Mouse (Mus musculus) thymus, adult 18-20 months (tissue): ENCODE data around the gene Dcst1.

Experiments used
- DNase-seq, 2 experiments: peaks; one replicate each; pipeline ENCODE4 v3.0.0; 2022; ENCODE audit warnings: mixed read lengths in 2 of 2

Gene Dcst1

DNA sequence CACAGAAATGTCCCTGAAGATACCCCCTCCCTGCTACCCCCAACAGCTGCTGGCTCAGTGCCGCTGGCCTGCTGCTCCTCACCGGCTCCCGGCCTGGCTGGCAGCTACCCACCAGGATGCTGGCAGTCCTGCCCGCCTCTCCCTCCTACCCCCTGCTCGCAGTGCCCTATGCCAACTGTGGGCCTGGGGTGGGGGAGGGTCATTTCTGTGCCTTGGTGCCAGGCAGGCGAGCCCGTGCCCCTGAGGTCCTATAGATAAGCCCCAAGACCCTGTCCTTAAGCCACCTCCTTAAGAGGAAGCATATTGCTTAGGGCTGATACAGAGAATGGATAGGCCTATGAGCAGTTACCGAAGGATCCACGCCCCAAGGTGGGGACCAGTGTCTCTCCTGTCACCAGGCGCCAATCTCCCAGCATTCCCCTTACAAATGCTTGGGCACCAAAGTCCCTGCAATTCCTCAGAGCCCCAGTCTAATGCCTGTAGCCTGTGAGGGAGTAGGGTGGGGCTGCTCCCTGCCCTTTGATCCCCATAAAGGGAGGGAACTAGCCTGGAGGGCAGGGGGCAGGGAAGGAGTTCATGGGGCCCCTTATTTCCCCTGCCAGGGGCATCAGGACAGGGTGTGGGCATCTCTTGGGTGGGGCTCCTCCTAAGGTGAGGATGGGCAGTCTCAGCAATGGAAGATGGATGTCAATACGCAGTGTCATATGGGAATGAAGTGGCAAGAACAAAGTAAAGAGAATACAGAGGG is 23.3 kb upstream of the Dcst1 start:
- DNase-seq: peak in 1 of 2 experiments; percentile 30

DNA sequence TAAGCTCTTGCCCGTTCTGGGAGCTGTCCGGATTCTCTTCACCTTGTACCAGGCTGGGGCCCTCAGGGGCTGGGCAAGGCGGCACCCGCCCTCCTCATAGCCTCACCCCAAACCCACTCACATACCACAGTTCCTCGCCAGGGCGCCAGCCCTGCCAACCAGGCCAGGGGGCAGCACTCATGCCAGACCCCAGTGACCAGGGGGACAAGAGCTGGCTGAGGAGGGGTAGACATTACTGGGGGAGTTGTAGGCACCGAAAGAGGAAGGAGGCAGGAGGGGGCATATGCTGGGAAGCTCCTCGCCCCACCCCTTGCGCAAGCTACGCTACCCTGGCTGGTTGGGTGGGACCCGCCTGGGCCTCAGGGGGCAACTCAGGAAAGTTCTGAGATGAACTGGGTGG is 22.6 kb upstream of the Dcst1 start:
- peak in 1 of 2 experiments; percentile 27 for DNase-seq

DNA sequence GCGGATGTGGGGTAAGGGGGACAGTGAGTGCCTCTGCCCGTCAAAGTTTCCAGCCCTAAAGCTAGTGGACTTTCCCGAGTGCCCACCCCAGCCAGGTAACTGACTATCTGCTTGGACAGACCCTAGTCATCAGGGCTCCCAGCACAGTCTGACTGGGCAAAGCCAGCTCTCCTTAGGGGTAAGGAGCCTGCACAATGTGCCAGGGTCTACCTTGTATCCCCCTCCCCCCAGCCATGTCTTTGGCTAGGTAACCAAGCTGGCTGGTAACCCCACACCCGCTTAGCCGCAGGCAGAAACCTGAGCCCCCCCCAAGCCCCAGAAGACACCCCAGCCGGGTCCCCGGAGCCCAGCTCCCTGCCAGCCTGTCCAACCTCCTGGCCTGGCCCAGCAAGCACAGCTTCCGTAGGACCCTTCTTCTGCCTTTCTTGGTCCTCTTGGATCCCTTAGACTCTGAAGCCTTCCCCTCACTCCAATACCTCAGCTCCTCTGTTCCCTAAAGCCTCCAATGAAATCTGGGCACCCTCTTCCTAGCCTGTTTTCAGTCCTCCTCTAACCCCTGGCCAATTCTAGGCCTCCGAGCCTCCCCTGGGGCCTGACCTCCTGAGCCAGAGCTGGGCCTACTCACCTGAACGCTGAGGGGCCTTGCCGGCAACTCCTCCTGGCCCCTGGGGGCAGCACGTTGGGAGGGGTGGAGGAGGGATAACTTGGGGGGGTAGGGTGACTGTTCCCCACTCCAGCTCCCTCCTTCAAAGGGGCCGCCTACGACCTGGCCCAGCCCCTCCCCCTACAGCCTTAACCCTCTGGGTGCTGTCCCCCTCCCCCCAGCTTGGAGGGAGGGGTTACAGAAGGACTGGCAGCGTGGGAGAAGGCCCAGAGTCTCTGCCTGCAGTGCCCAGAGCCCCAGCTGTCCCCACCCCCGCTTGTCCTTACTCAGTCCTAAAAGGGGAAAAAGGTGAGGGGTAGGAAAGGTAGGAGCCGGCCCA is 21.7 kb upstream of the Dcst1 start:
- DNase-seq: peak in 1 of 2 experiments; percentile 48

DNA sequence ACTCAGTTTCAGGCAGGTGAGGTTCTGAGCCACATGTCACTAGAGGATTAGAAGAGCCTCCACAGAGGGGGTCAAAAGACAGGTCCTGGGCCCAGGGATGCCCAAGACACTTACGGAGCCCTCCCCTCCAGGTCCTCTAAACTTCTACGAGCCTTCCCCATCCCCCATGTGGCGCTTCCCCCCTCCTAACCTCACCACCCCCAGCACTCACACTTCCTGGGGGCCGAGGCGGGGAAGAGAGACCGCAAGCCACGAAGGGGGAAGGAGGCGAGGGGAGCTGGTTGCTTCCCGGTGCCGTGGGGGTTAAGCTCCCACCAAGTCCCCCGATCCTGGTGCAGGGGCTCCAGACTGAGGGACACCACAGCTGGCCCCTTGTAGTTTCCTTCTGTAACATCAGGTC is 20.4 kb upstream of the Dcst1 start:
- DNase-seq: peak; percentile 49 to 58

DNA sequence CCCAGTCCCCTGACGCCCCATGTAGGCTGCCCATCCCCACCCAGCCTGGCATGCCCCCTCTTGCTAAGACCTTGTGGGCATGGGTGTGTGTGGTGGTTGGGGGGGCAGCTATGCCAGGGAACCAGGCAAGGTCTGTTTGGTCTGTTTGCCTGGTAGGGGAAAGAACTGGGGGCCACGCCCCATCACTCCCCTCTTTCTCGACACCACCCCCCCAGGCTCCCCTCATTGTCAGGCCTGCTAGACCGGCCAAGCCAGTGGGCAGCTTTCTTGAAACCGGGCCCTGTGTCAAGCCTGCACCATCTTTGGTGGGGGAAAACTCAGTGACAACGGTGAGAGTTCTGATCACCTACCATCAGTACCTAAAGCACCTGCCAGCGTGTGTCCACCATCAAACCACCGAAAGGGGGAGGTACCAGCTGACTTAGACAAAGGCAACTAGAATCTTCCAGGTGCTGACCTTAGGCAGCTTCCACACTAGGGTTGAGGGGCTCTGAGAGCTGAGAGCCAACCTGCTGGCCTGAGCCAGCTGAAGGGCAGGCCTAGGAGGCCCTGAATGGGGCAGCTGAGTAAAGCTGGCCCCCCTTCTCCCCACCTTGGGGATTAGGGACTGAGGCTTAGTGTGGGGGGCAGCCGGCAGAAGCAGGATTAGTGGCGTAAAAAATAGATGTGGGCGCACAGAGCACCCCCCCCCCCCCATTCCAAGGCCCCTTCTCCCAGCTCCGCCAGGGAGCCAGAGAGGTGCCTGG is 19.5 kb upstream of the Dcst1 start:
- no peak for DNase-seq

DNA sequence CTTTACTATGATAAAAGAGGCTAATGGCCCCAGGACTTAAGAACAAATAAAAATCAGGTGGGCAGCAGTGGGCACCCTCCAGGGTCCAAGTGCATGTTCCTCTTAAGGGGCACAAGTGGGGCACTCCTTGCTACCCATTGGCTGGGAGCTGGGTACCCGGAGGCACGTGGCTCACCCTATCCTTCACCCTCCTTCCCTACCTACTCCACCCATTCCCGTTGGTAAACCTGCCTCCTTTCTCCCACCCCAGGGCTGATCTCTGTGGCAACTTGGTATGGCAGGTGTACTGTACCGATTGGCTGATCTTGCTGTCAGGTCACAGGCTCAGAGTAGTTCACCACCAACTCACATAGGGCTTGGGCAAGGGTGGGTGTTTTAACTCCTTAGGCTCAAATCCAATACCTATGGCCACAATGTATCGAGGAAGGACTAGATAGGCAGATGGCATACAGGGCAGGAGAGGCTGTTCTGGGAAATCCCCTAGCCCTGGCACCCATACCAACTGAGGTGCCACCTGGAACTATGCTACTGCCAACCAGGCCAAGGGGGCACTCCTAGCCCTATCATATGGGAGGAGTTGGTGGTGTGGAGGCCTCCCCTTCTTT is 18.7 kb upstream of the Dcst1 start:
- no peak for DNase-seq

DNA sequence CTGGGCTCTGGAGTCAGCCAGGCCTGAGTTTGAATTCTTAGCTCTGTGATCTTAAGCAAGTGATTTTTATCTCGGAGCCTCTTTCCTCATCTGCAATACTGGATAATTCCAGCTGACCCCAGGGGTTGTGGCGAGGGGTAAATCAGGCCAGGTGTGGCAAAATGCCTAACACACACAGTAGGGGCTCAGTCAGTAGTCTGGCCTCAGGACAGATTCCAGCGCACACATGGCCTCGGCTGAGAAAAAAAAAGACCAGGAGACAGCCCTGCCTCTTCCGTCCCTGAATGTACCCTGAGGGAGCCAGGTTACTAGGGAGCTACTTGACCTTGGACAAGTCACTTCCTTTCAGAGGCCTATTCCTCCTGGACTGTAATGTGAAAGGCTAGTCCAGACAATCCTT is 17.9 kb upstream of the Dcst1 start:
- no peak for DNase-seq

DNA sequence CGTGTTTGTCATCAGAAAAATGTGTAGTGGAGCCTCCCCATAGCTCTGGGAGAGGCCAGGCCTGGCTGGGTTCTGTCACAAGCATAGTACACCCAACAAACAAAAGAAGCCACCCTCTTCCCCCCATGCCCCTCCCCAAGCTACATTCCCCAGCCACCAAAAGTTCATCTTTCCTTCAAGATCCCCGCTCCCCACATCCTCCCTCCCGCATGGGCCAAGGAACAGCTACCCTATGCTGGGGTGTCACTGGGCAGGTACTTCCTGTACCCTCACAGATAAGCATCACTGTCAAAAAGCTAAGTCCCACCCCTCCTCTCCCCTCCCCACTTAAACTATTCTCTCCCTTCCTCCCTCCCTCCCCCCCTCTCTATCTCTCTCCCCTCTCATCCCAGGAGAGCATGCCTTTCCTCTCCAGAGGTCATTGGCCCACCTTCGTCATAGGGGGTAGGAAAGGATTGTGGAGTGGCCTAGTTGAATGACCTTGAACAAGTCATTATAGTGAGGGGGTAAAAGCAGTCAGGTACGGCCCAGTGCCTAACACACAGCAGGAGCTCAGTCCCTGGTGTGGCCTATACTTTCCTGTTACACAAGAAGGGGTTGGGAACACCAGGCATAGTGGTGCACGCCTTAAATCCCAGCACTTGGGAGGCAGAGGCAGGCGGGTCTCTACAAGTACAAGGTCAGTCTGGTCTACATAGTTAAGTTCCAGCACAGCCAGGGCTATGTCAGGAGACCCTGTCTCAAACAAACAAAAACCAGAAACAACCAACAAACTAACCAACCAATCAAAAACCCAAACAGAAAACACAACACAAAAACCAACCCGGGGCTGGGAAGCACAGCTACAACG is 17.2 kb upstream of the Dcst1 start:
- peak in 1 of 2 experiments; percentile 36 for DNase-seq

DNA sequence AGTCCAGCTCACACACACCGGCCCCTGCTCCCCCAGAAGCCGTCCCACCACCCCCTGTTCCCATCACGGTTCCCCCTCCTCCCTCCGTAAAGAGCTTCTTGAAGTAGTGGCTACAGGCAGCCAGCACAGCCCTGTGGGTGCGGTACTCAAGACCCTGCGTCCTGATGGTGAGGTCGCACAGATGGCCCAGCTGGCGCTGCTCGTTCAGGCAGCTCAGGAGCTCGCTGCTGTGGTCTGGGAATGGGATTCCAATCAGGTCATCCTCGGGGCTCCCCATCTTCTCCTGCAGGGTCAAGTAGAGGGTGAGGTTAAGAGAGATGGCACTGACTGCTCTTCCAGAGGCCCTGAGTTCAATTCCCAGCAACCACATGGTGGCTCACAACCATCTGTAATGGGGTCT is 16.2 kb upstream of the Dcst1 start:
- DNase-seq: no peak

DNA sequence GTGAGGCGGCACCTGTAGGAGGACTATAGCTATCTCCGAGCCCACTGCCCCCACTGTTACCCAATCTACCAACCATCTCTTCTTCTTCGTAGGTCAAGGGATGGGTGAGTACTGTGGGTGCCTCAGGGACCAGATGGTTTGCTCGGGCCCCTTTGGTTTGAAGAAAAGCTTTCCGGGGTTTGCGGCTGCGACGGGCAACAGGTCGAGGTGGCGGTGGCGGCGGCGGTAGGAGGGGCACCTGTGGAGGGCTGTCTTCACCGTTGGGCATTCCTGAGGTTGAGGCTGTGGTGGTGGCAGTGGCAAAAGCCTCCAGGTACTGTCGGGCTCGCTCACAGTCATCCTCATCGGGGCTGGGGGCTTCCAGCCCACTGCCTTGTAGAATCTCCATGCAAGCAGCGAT is 15.7 kb upstream of the Dcst1 start:
- no peak for DNase-seq

DNA sequence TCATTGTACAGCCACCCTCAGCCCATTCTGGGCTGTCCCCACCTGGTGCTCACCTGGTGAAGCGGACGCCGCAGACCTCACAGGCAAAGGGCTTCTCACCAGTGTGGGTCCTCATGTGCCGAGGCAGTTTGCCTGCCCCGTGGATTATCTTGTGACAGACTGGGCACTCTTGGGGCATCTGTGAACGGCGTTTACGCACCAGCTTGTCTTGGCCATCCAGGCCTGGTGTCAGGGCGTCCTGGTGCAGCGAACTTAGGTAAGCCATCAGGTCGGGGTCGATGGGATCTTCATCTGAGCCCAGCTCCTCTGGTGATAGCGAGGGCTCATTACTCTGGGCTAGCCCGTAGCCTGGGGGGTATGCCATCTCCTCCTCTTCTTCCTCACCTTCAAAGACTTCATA is 15.2 kb upstream of the Dcst1 start:
- DNase-seq: no peak

DNA sequence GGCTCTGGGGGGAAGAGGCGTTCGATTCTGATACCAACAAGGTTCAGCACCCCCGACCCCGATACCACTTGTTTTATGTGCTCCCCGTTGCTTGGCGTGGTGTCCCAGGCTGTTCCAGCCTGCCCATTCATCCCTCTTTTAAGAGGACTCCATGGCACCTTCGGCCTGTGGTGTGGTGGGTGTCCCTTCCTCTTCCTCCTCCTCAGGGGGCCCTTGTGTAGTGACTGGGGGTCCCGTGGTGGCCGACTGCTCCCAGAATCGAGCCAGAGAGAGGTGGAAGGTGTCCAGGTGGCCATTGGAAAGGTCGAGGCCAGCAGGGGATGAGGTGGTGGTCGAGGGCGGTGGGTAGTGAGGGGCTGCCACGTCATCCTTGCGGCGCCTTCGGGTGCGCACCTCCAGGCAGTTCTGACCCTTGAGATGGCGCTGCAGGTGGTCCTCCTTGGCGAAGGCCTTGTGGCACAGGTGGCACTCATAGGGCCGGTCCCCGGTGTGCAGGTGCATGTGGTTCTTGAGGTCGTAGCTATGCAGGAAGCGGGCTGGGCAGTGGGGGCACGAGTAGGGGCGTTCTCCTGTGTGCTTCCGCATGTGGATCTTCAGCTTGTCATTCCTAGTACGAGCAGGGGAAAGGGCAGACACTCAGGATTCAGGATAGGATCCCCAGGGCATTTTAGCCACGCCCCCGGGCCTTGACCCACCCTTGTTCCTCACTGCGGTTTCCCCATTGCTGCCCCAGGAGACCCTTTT is 14.5 kb upstream of the Dcst1 start:
- DNase-seq: peak in 1 of 2 experiments; percentile 49

DNA sequence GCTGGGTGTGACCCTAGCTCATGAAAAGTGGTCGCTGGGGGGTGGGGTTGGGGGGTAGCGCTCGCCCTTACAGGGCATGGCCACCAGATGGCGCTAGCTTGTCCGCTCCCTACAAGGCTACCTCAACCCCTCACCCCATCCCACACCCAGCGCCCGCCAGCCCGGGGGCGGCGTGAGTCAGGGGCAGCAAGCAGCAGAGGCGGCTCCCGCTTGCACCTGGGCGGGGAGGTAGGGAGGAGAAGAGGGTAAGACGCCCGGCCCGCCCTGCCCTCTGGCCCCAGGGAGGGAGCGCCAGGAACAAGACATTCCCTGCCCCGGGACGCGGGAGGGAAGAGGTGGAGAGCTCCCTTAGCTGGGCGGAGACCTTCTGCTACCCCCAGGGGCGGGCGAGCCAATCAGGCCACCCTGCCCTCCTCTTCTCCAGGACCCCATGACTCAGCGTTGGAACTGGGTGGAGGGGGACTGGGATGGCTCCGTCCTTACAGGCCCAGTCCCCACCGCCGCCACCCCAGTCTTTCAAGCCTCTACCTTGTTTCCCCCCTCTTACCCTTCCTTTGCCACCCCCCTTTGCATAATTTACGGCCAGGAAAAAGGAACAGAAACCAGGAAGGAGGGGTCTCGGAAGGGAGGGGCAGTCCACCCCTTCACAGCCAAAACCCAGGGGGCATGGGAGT is 13.5 kb upstream of the Dcst1 start:
- peak; percentile 53 to 69 for DNase-seq

DNA sequence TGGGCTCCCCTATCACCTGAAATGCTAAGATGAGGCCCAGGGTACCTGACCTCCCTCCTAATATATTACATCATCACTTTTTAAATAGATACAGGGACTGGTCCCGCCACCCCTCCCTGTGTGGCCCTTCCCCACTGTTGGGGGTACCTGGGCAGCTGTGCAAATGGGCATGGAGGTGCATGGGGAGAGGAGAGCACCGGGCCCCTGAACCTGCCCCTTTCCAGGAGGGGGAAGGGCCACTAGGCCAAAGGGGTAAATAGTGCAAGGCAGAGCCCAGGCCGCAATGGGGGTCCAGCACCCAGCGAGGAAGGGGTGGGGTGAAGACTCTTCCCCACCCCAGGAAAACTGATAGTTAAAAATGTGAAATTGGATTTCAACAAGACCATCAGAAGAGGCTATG is 12.8 kb upstream of the Dcst1 start:
- no peak for DNase-seq

DNA sequence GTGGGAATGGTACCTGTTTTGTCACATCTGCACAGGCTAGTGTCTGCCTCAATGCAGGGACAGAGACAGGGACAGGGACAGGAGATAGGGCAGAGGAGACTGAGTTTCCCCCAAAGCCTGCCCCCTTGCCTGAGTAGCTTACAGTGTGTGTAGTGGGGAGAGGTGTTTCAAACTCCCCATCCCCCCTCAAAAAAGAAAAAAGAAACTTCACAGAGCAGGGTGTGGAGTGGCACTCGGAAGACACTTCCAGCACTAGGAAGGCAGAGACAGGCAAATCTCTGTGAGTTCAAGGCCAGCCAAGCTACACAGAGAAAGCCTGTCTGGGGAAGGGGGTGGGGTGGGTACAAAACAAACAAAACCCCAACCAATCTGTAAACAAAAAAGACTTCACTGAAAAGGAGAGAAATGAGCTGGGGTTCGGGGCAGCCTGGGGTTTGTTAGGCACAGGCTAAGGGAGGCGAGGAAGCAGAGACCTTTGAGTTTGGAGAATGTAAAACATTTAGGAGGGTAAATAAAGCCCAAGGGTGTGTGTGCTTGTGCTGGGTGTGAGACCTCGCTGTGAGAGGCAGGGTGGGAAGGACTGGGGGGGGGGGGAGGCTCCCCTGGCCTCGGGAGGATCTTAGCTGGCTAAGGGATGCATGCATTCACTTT is 8.7 kb upstream of the Dcst1 start:
- DNase-seq: no peak

DNA sequence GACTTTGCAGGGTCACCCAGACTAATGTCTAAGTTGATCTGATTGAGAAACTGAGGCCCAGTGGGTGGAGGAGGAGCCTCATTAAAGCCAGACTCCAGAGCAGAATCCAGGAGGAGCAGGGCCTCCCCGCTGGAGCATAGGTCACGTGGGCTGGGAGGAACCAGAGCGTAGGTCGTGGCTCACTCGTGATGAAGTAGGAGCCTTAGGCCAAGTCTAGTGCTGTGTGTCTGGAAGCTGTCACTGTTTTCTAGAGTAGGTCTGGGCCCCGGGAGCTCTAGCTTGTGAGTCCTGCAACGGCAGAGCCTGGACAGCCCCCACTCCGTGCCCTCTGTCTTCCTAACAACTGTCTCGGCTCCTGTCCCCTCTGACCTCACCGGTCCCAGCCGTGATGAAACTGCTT is 2.3 kb upstream of the Dcst1 start:
- no peak for DNase-seq

DNA sequence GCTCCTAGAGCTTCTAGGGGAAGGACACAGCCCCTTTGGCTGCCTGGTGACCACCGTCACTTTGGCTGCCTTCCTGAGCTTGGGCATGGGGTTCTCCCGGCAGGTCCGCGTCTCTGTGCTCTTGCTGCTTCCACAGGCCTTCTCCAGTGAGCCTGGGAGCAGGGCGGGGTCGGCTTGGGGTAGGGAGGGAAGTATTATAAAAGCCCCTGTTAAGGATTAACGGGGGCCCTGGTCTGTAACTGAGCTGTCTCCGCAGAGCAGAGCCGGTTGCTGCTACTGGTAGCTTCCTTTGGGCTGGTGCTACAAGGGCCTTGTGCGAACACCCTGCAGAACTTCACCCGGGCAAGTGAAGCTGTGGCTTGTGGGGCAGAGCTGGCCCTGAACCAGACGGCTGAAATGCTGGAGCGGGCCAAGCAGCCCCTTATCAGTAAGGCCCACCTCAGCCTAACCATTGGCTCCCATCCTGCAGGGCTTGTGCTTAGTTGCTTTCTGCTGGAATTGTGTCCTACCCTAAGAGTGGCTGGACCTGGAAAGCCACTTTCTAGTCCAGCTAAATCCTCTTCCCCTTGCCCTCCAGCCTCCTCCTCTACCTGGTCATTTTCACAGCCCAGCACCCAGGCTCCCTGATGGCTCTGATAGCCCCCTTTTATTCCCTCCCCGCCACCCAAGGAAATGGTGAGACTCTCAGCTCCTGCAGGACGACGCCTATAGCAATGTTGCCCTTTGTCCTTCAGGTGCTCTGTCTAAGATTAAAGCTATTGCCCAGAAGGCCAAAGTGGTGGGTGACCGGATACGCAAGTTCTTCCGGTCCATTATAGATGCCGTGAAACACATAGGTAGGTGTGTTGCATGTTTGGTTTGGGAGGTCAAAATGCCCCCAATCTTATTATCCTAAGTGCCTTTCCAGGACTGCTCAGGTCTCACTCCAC is 697 bp upstream of the Dcst1 start:
- DNase-seq: no peak

DNA sequence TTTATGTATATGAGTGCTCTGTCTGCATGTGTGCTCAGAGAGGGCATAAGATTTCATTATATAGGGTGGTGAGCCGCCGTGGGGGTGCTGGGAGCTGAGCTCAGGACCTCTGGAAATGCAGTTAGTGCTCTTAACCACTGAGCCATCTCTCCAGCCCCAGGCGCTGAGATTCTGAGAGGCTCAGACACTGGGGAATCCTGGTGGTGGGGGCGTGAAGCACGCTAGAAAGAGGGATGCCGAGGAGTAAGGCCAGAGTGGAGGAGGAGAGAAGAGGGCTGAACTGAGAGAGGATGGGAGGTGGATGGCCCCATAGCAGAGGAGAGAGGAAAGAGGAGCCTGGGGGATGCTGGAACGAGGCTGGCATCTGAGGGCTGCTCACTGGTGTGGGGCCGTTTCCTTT is 422 bp downstream of the Dcst1 start:
- no peak for DNase-seq

DNA sequence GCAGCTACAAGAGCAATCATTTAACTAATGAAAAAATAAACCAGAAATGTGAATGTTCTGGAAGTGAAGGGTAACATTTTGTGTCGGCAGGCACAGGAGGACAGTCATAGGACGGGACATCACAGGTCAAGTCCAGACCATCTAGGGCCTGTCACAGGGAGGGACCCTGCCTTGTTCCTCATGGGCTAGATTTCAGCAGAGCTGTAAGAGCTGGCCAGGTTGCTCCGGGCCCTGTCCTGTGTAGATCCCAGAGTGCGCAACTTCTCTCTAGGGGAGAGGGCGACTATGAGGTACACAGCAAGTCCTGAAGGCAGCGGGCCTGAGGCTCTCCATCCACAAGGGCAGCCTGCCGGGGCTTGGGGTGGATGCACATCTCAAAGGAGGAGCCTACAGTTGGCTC is 3.4 kb downstream of the Dcst1 start, which contains the start of gene Dcst2:
Dcst2 (plus strand) TSS at position 301 of the 400 bp plus-strand sequence.
- no peak for DNase-seq
